Mouse (Mus musculus): ENCODE measurements around the gene Mpzl2.
"Not testable (repeated sequence)": the region's sequence is repeated elsewhere in the genome, so short reads cannot be mapped to it uniquely, and the experiment has no call there.

Mpzl2 gene

GRCm38 (mm10) chr9:45034526-45034925, 5.1 kb upstream of the Mpzl2 start:
- DNase-seq (ENCODE audit: low spot score in 2 of 2) = no peak

- DNase-seq (ENCODE audit: low spot score in 2 of 2) = not testable (repeated sequence)
Observed at GRCm38 (mm10) chr9:45037803-45038202, 1.8 kb upstream of the Mpzl2 start.

GRCm38 (mm10) chr9:45040066-45040845, 657 bp downstream of the Mpzl2 start:
- DNase-seq (ENCODE audit: low spot score in 2 of 2) = peak in 1 of 2 experiments; percentile 15

- DNase-seq (ENCODE audit: low spot score in 2 of 2) = peak; percentile 35 to 38
Observed at GRCm38 (mm10) chr9:45041131-45041838, 1.7 kb downstream of the Mpzl2 start.

- no peak for DNase-seq (ENCODE audit: low spot score in 2 of 2)
Observed at GRCm38 (mm10) chr9:45042056-45042720, 2.6 kb downstream of the Mpzl2 start.

GRCm38 (mm10) chr9:45042947-45043346, 3.3 kb downstream of the Mpzl2 start:
- no peak for DNase-seq (ENCODE audit: low spot score in 2 of 2)

- DNase-seq (ENCODE audit: low spot score in 2 of 2) = no peak
Observed at GRCm38 (mm10) chr9:45046973-45047372, 7.4 kb downstream of the Mpzl2 start.

- peak; percentile 8 to 39 for DNase-seq (ENCODE audit: low spot score in 2 of 2)
Observed at GRCm38 (mm10) chr9:45048511-45048910, 8.9 kb downstream of the Mpzl2 start.

- DNase-seq (ENCODE audit: low spot score in 2 of 2) = no peak
Observed at GRCm38 (mm10) chr9:45049731-45050130, 10.1 kb downstream of the Mpzl2 start.

GRCm38 (mm10) chr9:45050301-45050700, 10.7 kb downstream of the Mpzl2 start:
- no peak for DNase-seq (ENCODE audit: low spot score in 2 of 2)

GRCm38 (mm10) chr9:45055082-45055713, 15.6 kb downstream of the Mpzl2 start, which contains the start of gene Mpzl3:
Gene Mpzl3 (plus strand): TSS chr9:45055186.
- DNase-seq (ENCODE audit: low spot score in 2 of 2) = peak; percentile 70 to 79

- no peak for DNase-seq (ENCODE audit: low spot score in 2 of 2)
Observed at GRCm38 (mm10) chr9:45058304-45058940, 18.8 kb downstream of the Mpzl2 start.

- DNase-seq (ENCODE audit: low spot score in 2 of 2) = no peak
Observed at GRCm38 (mm10) chr9:45060151-45060550, 20.6 kb downstream of the Mpzl2 start.

- no peak for DNase-seq (ENCODE audit: low spot score in 2 of 2)
Observed at GRCm38 (mm10) chr9:45062677-45063076, 23.1 kb downstream of the Mpzl2 start.

- DNase-seq (ENCODE audit: low spot score in 2 of 2) = no peak
Observed at GRCm38 (mm10) chr9:45064421-45064820, 24.8 kb downstream of the Mpzl2 start.

- DNase-seq (ENCODE audit: low spot score in 2 of 2) = no peak
Observed at GRCm38 (mm10) chr9:45066735-45067134, 27.1 kb downstream of the Mpzl2 start.

GRCm38 (mm10) chr9:45071800-45072199, 32.2 kb downstream of the Mpzl2 start:
- DNase-seq (ENCODE audit: low spot score in 2 of 2) = no peak

- DNase-seq (ENCODE audit: low spot score in 2 of 2) = no peak
Observed at GRCm38 (mm10) chr9:45077859-45078258, 38.3 kb downstream of the Mpzl2 start.

- DNase-seq (ENCODE audit: low spot score in 2 of 2) = peak; percentile 79 to 80
Observed at GRCm38 (mm10) chr9:45079011-45079410, 39.4 kb downstream of the Mpzl2 start, which contains the start of gene Jaml. Gene Jaml (plus strand): TSS chr9:45079183.

GRCm38 (mm10) chr9:45083132-45083531, 43.5 kb downstream of the Mpzl2 start:
- no peak for DNase-seq (ENCODE audit: low spot score in 2 of 2)

- DNase-seq (ENCODE audit: low spot score in 2 of 2) = peak; percentile 31 to 42
Observed at GRCm38 (mm10) chr9:45084556-45084955, 45.0 kb downstream of the Mpzl2 start.
